ENCODE assay signal across 8 mouse cellular contexts in the genomic region with DNA sequence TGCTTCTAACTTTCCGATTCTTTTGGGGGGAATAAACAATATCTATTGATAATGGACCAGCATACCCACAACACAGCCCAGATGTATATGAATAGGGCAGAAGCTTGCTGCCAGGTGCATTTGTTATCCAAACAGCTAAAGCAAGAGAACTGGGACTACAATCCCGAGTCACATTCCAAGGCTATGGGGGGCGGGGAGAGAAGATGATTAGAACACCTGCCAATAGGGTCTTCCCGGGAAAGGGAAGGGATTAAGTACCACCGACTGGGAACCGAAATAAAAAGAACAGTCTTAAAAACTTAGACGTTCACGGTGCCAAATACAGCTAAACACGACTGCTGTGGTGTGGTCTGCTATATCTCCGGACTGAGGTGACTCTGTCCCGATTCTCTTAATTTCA. TPM values are rescaled to one million over a fixed set of nuclear protein-coding genes. Genes with fewer than 3 reads are reported as not detected.
A peak's percentile ranks its signal among the peaks of the same experiment; 100 is the strongest.
DNase-seq lines count a peak whose midpoint lies in the region; ATAC-seq and TF ChIP-seq lines count a peak whose summit lies in the region.

No protein-coding gene starts in this region.

- peak overlapping the region; percentile 72 for H3K27ac ChIP-seq in embryonic fibroblast, embryonic 13.5 days (ENCODE audit: insufficient read depth, low read length)
- peak overlapping the region; percentile 100 for H3K27ac ChIP-seq in limb, embryonic 14.5 days (replicated peaks; ENCODE audit: low read depth, low read length)

- no peak for TF ChIP-seq CTCF in embryonic fibroblast, embryonic 13.5 days (IDR thresholded peaks at IDR 0.05; ENCODE audit: borderline replicate concordance, insufficient read depth, low read length)

- peak overlapping the region; percentile 82 for H3K4me2 ChIP-seq in limb, embryonic 14.5 days (replicated peaks; ENCODE audit: low read depth, low read length, severe bottlenecking)

- peaks cover 16% of the 10 kb centered on the region for H3K4me1 ChIP-seq in embryonic fibroblast, embryonic 13.5 days (ENCODE audit: control insufficient read depth, insufficient read depth, low read length)
- H3K4me1 ChIP-seq in limb, embryonic 14.5 days (ENCODE audit: control insufficient read depth, insufficient read depth, low read length): peaks cover 14% of the 10 kb centered on the region

- H3K9me3 ChIP-seq in limb, embryonic 14.5 days (ENCODE audit: control insufficient read depth, low read length): no peaks in the 10 kb centered on the region

- H3K36me3 ChIP-seq in limb, embryonic 14.5 days (ENCODE audit: control insufficient read depth, insufficient read depth, low read length): peaks cover 10% of the 10 kb centered on the region; the same call in 1 of the 2 replicates

- H3K27me3 ChIP-seq in limb, embryonic 14.5 days (ENCODE audit: control insufficient read depth, insufficient read depth, low read length): no peaks in the 10 kb centered on the region

- no peak for ATAC-seq in limb, embryonic 14.5 days (ENCODE audit: low FRiP score, low read depth)

- WGBS in limb, embryonic 14.5 days: 5% methylated on average over 11 of the region's 11 CpGs

- DNase-seq in embryo, embryonic 10 days (ENCODE audit: low spot score): peak; percentile 21
- DNase-seq in embryo, embryonic 9.5 days (ENCODE audit: extremely low spot score): no peak
- DNase-seq in A20 (ENCODE audit: low read depth, low spot score): peak; percentile 44
- DNase-seq in limb, embryonic 14.5 days (ENCODE audit: low spot score): no peak
- peak; percentile 53 for DNase-seq in testis, postnatal 10 days (ENCODE audit: low spot score)
- DNase-seq in lung, postnatal 10 days: no peak
- DNase-seq in layer of hippocampus, postnatal 10 days (ENCODE audit: low spot score in 2 of 2): no peak

- peak overlapping the region; percentile 82 for H3K4me3 ChIP-seq in embryonic fibroblast, embryonic 13.5 days (ENCODE audit: insufficient read depth, low read length)
- peak overlapping the region; percentile 96 for H3K4me3 ChIP-seq in limb, embryonic 14.5 days (replicated peaks; ENCODE audit: low read length)

- peak overlapping the region; percentile 100 for H3K9ac ChIP-seq in limb, embryonic 14.5 days (ENCODE audit: low read depth, low read length, severe bottlenecking)

- TF ChIP-seq POLR2A in embryonic fibroblast, embryonic 13.5 days (IDR thresholded peaks at IDR 0.05; ENCODE audit: low read depth, low read length): no peak
- no peak for TF ChIP-seq POLR2A in limb, embryonic 14.5 days (IDR thresholded peaks at IDR 0.05; ENCODE audit: borderline replicate concordance, extremely low read depth, insufficient read depth, insufficient read length)

RNA-seq across cellular contexts. Expression of gene Ctcf, which starts 0.9 kb away (rescaled TPM):
- polyA plus RNA-seq in embryonic fibroblast, embryonic 13.5 days (2011; ENCODE audit: insufficient read length, low read depth, missing spikeins): 55.2 and 69.7 TPM in 2 replicates
- 39.1 and 48.1 TPM in 2 replicates for polyA plus RNA-seq in limb, embryonic 14.5 days (2012; rRNA removed)
- polyA plus RNA-seq in limb, embryonic 14.5 days (2014; fragmentation: Nextera tagmentation; extraction: Ambion mirVana): 97.8 and 107 TPM in 2 replicates
- 10 to 100 TPM; 63.6 to 67.7 TPM for total RNA-seq in layer of hippocampus, postnatal 10 days (2021)

RNA-seq across cellular contexts. Expression of gene Agrp, which starts 1.7 kb away (rescaled TPM):
- not detected in 2 replicates for polyA plus RNA-seq in embryonic fibroblast, embryonic 13.5 days (2011; ENCODE audit: insufficient read length, low read depth, missing spikeins)
- 1.0 and 1.7 TPM in 2 replicates for polyA plus RNA-seq in limb, embryonic 14.5 days (2012; rRNA removed)
- polyA plus RNA-seq in limb, embryonic 14.5 days (2014; fragmentation: Nextera tagmentation; extraction: Ambion mirVana): 2.5 and 2.6 TPM in 2 replicates
- not detected for total RNA-seq in layer of hippocampus, postnatal 10 days (2021)

RNA-seq across cellular contexts. Expression of gene Ripor1, which starts 30.4 kb away (rescaled TPM):
- polyA plus RNA-seq in embryonic fibroblast, embryonic 13.5 days (2011; ENCODE audit: insufficient read length, low read depth, missing spikeins): 31.7 and 40.8 TPM in 2 replicates
- 25.0 and 34.3 TPM in 2 replicates for polyA plus RNA-seq in limb, embryonic 14.5 days (2012; rRNA removed)
- 18.7 and 22.1 TPM in 2 replicates for polyA plus RNA-seq in limb, embryonic 14.5 days (2014; fragmentation: Nextera tagmentation; extraction: Ambion mirVana)
- 10 to 100 TPM; 73.6 to 81.2 TPM for total RNA-seq in layer of hippocampus, postnatal 10 days (2021)

RNA-seq across cellular contexts. Expression of gene Carmil2, which starts 50.6 kb away (rescaled TPM):
- 0.42 and 0.58 TPM in 2 replicates for polyA plus RNA-seq in embryonic fibroblast, embryonic 13.5 days (2011; ENCODE audit: insufficient read length, low read depth, missing spikeins)
- polyA plus RNA-seq in limb, embryonic 14.5 days (2012; rRNA removed): 2.1 and 2.3 TPM in 2 replicates
- polyA plus RNA-seq in limb, embryonic 14.5 days (2014; fragmentation: Nextera tagmentation; extraction: Ambion mirVana): 0.63 and 0.66 TPM in 2 replicates
- 10 to 100 TPM; 48.6 to 52.4 TPM for total RNA-seq in layer of hippocampus, postnatal 10 days (2021)

Comparison
In these comparisons a context has a peak if more than half of its experiments do, and no peak if none do; other contexts are left out.
1. DNase-seq: peak in embryo, embryonic 10 days (single experiment), A20 (single experiment) and testis, postnatal 10 days (single experiment); none in embryo, embryonic 9.5 days (single experiment), limb, embryonic 14.5 days (single experiment), lung, postnatal 10 days (single experiment) and layer of hippocampus, postnatal 10 days (0 of 2).